ENCODE assay signal across 21 mouse cellular contexts in the genomic region with DNA sequence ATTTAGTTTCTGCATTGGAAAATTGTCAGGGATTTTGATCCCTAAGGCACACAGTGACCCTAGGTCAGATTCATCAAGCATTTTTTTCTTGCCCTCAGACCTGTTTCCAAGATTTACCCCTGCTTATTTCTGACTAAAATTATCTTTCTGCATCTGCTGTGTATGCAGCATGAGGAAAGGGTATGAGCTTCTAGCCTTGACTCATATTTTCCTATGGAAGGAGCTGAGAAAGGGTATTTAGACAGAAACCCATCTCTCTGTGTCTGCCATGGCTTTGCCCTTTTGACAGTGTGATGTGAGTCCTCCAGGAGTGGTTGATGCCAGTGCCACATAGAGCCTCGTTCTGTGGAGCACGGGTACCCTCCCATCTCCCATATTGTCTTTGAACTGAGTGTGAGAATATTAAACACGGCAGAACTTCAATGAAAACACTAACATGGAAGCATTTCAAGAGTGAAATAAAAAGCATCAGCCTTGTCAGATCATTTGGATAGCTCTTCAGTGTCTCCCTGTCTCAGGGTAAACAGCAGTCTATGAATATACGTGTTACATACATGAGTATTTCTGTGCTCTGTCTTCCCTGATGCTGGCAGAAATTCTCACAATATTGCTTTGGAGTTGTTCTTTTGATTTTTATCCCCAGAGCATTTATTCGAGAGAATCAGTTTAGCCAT.
A peak's percentile ranks its signal among the peaks of the same experiment; 100 is the strongest.
DNase-seq lines count a peak whose midpoint lies in the region; ATAC-seq and TF ChIP-seq lines count a peak whose summit lies in the region.
"Had no signal": no experiment of that assay in that cellular context is flagged by ENCODE, and none has a peak within 500 bp of the region (broad histone marks: within the 10 kb centered on the region; RNA-seq: fewer than 3 reads in every experiment).

No protein-coding gene starts in this region.

- H3K9me3 ChIP-seq in embryonic facial prominence, embryonic 12.5 days = no peaks in the 10 kb centered on the region
- H3K9me3 ChIP-seq in embryonic facial prominence, embryonic 10.5 days = no peaks in the 10 kb centered on the region
- no peaks in the 10 kb centered on the region for H3K9me3 ChIP-seq in lung, postnatal 0 days (ENCODE audit: low read length)
- no peaks in the 10 kb centered on the region for H3K9me3 ChIP-seq in midbrain, embryonic 11.5 days (ENCODE audit: control insufficient read depth, low read length)
- H3K9me3 ChIP-seq: heart, embryonic 13.5 days; hindbrain, embryonic 13.5 days; limb, embryonic 12.5 days; liver, embryonic 13.5 days; megakaryocyte, embryonic 14.5 days had no signal

- no peaks in the 10 kb centered on the region for H3K27me3 ChIP-seq in embryonic facial prominence, embryonic 12.5 days
- H3K27me3 ChIP-seq in embryonic facial prominence, embryonic 10.5 days (replicated peaks; ENCODE audit: low read depth, poor library complexity, severe bottlenecking) = no peaks in the 10 kb centered on the region
- no peaks in the 10 kb centered on the region for H3K27me3 ChIP-seq in lung, postnatal 0 days (replicated peaks; ENCODE audit: insufficient read depth, low read length)
- no peaks in the 10 kb centered on the region for H3K27me3 ChIP-seq in midbrain, embryonic 11.5 days (ENCODE audit: control insufficient read depth, insufficient read depth, low read length)
- H3K27me3 ChIP-seq: heart, embryonic 13.5 days; hindbrain, embryonic 13.5 days; limb, embryonic 12.5 days; liver, embryonic 13.5 days; megakaryocyte, embryonic 14.5 days had no signal

- peak overlapping the region; percentile 30; the same call in 1 of the 2 replicates for H3K27ac ChIP-seq in embryonic facial prominence, embryonic 12.5 days
- no peak overlapping the region for H3K27ac ChIP-seq in embryonic facial prominence, embryonic 10.5 days (replicated peaks)
- H3K27ac ChIP-seq in layer of hippocampus, adult 2 months = peak overlapping the region; percentile 74
- H3K27ac ChIP-seq in lung, postnatal 0 days (ENCODE audit: low read length) = no peak overlapping the region
- H3K27ac ChIP-seq in midbrain, embryonic 11.5 days (ENCODE audit: low read depth, low read length) = no peak overlapping the region
- H3K27ac ChIP-seq: heart, adult 2 months; heart, embryonic 13.5 days; hindbrain, embryonic 13.5 days; kidney, postnatal 0 days; limb, embryonic 12.5 days; liver, embryonic 13.5 days had no signal

- H3K4me2 ChIP-seq in embryonic facial prominence, embryonic 12.5 days (replicated peaks) = no peak overlapping the region
- no peak overlapping the region for H3K4me2 ChIP-seq in lung, postnatal 0 days (replicated peaks; ENCODE audit: low read depth, low read length)
- H3K4me2 ChIP-seq in midbrain, embryonic 11.5 days = no peak overlapping the region
- H3K4me2 ChIP-seq: heart, embryonic 13.5 days; hindbrain, embryonic 13.5 days; limb, embryonic 12.5 days; liver, embryonic 13.5 days had no signal

- 0 out of 2 replicates have a peak, but pooled peaks cover 5% of the 10 kb centered on the region for H3K4me1 ChIP-seq in embryonic facial prominence, embryonic 12.5 days
- no peaks in the 10 kb centered on the region for H3K4me1 ChIP-seq in embryonic facial prominence, embryonic 10.5 days
- H3K4me1 ChIP-seq in lung, postnatal 0 days (ENCODE audit: insufficient read depth, low read depth, low read length) = no peaks in the 10 kb centered on the region
- no peaks in the 10 kb centered on the region for H3K4me1 ChIP-seq in midbrain, embryonic 11.5 days (ENCODE audit: control insufficient read depth, insufficient read depth, low read length)
- H3K4me1 ChIP-seq: heart, embryonic 13.5 days; hindbrain, embryonic 13.5 days; limb, embryonic 12.5 days; liver, embryonic 13.5 days; megakaryocyte, embryonic 14.5 days had no signal

- no peak for TF ChIP-seq EP300 in lung, postnatal 0 days (IDR thresholded peaks at IDR 0.05)

- DNase-seq in embryonic facial prominence, embryonic 10.5 days (ENCODE audit: low spot score) = no peak
- DNase-seq in layer of hippocampus, adult 2 months (ENCODE audit: low spot score in 2 of 2) = no peak
- DNase-seq in layer of hippocampus, postnatal 10 days (ENCODE audit: low spot score in 2 of 2) = no peak
- DNase-seq in lung, postnatal 0 days (ENCODE audit: low spot score) = no peak
- DNase-seq in lung, postnatal 25 days (ENCODE audit: low spot score) = no peak
- no peak for DNase-seq in heart, adult 18-20 months
- no peak for DNase-seq in midbrain, embryonic 11.5 days (ENCODE audit: low spot score, missing footprints)
- DNase-seq: adrenal gland, postnatal 14 days; cerebellum, adult 9-10 months; gastrocnemius, postnatal 25 days; heart, adult 2 months; kidney, adult 2 months; liver, embryonic 13.5 days; lung, postnatal 14 days; midbrain, embryonic 14.5 days had no signal

- H3K36me3 ChIP-seq in embryonic facial prominence, embryonic 12.5 days = no peaks in the 10 kb centered on the region
- no peaks in the 10 kb centered on the region for H3K36me3 ChIP-seq in embryonic facial prominence, embryonic 10.5 days (replicated peaks)
- H3K36me3 ChIP-seq in lung, postnatal 0 days (ENCODE audit: insufficient read depth, low read length) = no peaks in the 10 kb centered on the region
- no peaks in the 10 kb centered on the region for H3K36me3 ChIP-seq in midbrain, embryonic 11.5 days (ENCODE audit: control insufficient read depth, insufficient read depth, low read length)
- H3K36me3 ChIP-seq: heart, embryonic 13.5 days; hindbrain, embryonic 13.5 days; limb, embryonic 12.5 days; liver, embryonic 13.5 days had no signal

- TF ChIP-seq CTCF in layer of hippocampus, adult 2 months (conservative IDR thresholded peaks at IDR 0.05) = no peak
- no peak for TF ChIP-seq CTCF in lung, postnatal 0 days (IDR thresholded peaks at IDR 0.05)

- H3K4me3 ChIP-seq in embryonic facial prominence, embryonic 12.5 days = no peak overlapping the region
- H3K4me3 ChIP-seq in embryonic facial prominence, embryonic 10.5 days = no peak overlapping the region
- H3K4me3 ChIP-seq in layer of hippocampus, adult 2 months = no peak overlapping the region
- no peak overlapping the region for H3K4me3 ChIP-seq in lung, postnatal 0 days (ENCODE audit: low read depth, low read length)
- H3K4me3 ChIP-seq in midbrain, embryonic 11.5 days (ENCODE audit: low read depth, low read length) = no peak overlapping the region
- H3K4me3 ChIP-seq: heart, adult 2 months; heart, embryonic 13.5 days; hindbrain, embryonic 13.5 days; limb, embryonic 12.5 days; liver, embryonic 13.5 days; megakaryocyte, embryonic 14.5 days had no signal

- 67% methylated on average over 5 of the region's 5 CpGs for WGBS in embryonic facial prominence, embryonic 12.5 days
- 89% methylated on average over 5 of the region's 5 CpGs for WGBS in embryonic facial prominence, embryonic 10.5 days
- WGBS in lung, postnatal 0 days = 56% methylated on average over 5 of the region's 5 CpGs
- 88% methylated on average over 5 of the region's 5 CpGs for WGBS in midbrain, embryonic 11.5 days

- H3K9ac ChIP-seq in embryonic facial prominence, embryonic 12.5 days = no peak overlapping the region
- no peak overlapping the region for H3K9ac ChIP-seq in lung, postnatal 0 days (replicated peaks; ENCODE audit: low read depth)
- no peak overlapping the region for H3K9ac ChIP-seq in midbrain, embryonic 11.5 days (ENCODE audit: low read length)
- H3K9ac ChIP-seq: heart, embryonic 13.5 days; hindbrain, embryonic 13.5 days; limb, embryonic 12.5 days; liver, embryonic 13.5 days had no signal

- ATAC-seq in embryonic facial prominence, embryonic 12.5 days (ENCODE audit: insufficient number of reproducible peaks, insufficient read depth, low FRiP score, low TSS enrichment) = no peak
- peak; percentile 52 for ATAC-seq in lung, postnatal 0 days
- ATAC-seq in midbrain, embryonic 11.5 days (ENCODE audit: low FRiP score) = no peak

Comparison
In these comparisons a context has a peak if more than half of its experiments do, and no peak if none do; other contexts are left out.
1. H3K27ac ChIP-seq: peak in embryonic facial prominence, embryonic 12.5 days (single experiment) and layer of hippocampus, adult 2 months (single experiment); none in embryonic facial prominence, embryonic 10.5 days (single experiment), lung, postnatal 0 days (single experiment) and midbrain, embryonic 11.5 days (single experiment).